Mouse (Mus musculus) testis, adult 2 months (tissue): ENCODE results near the gene H3f3b.
"Not testable (repeated sequence)": the region's sequence is repeated elsewhere in the genome, so short reads cannot be mapped to it uniquely, and the experiment has no call there.

Source experiments
- CTCF ChIP-seq: fragments of 200-500 bp; IDR thresholded peaks from 2 replicates; pipeline ENCODE4 v1.5.1; 2012; ENCODE audit warnings: low read depth, mild to moderate bottlenecking, inconsistent platforms, low read length, moderate library complexity; ENCODE audit not compliant: control insufficient read depth, insufficient read depth, insufficient replicate concordance
- POLR2A ChIP-seq: fragments of 200-500 bp; IDR thresholded peaks from 2 replicates; pipeline ENCODE4 v1.6.1; 2012; ENCODE audit warnings: low read depth, mild to moderate bottlenecking, inconsistent platforms, low read length, moderate library complexity; ENCODE audit not compliant: control insufficient read depth

GRCm38 (mm10) chr11:116023074-116023770 is 4.5 kb downstream of the H3f3b start:
- not testable (repeated sequence) for TF ChIP-seq POLR2A, CTCF
